Mouse (Mus musculus) embryonic facial prominence, embryonic 14.5 days (tissue): ENCODE results near the gene Ldhc. TPM values are rescaled to one million over a fixed set of nuclear protein-coding genes. Genes with fewer than 3 reads are reported as not detected.

ENCODE experiments used
- ATAC-seq: fragments of 200-750 bp; cut with Nextera tagmentation; 2 replicates; pipeline ENCODE4 v1.8.0; 2017; ENCODE audit warnings: low read depth, moderate number of reproducible peaks, moderate TSS enrichment
- DNase-seq: peaks from one replicate; pipeline ENCODE4 v3.0.0-alpha.2; 2015; ENCODE audit warnings: low spot score
- H3K27ac ChIP-seq: fragments of 300-500 bp; sonication (generic); replicated peaks from 2 replicates; pipeline ENCODE4 v1.5.1; 2014; ENCODE audit warnings: low read depth, mild to moderate bottlenecking, low read length, moderate library complexity
- H3K27me3 ChIP-seq: fragments of 300-500 bp; sonication (generic); replicated peaks from 2 replicates; pipeline ENCODE4 v1.6.1; 2014; ENCODE audit warnings: low read length; ENCODE audit not compliant: control insufficient read depth, insufficient read depth
- H3K36me3 ChIP-seq: fragments of 300-500 bp; sonication (generic); 2 replicates; pipeline ENCODE4 v1.6.1; 2014; ENCODE audit warnings: low read length, mixed read lengths; ENCODE audit not compliant: control insufficient read depth, insufficient read depth
- H3K4me1 ChIP-seq: fragments of 300-500 bp; sonication (generic); 2 replicates; pipeline ENCODE4 v1.6.1; 2014; ENCODE audit warnings: antibody characterized with exemption, low read length; ENCODE audit not compliant: control insufficient read depth, insufficient read depth
- H3K4me2 ChIP-seq: fragments of 300-500 bp; sonication (generic); 2 replicates; pipeline ENCODE4 v1.6.1; 2014; ENCODE audit warnings: low read depth, mild to moderate bottlenecking, low read length, moderate library complexity, mixed read lengths
- H3K4me3 ChIP-seq: fragments of 300-500 bp; sonication (generic); 2 replicates; pipeline ENCODE4 v1.5.1; 2014; ENCODE audit warnings: low read depth, mild to moderate bottlenecking, low read length
- H3K9ac ChIP-seq: fragments of 300-500 bp; sonication (generic); 2 replicates; pipeline ENCODE4 v1.6.1; 2014; ENCODE audit warnings: low read depth, mild to moderate bottlenecking, low read length, moderate library complexity, mixed read lengths
- H3K9me3 ChIP-seq: fragments of 300-500 bp; sonication (generic); 2 replicates; pipeline ENCODE4 v1.6.1; 2016; ENCODE audit warnings: low read length; ENCODE audit not compliant: control insufficient read depth
- WGBS: fragments of 180-500 bp; shearing (Covaris S2); extraction: QIAGEN DNeasy Blood & Tissue Kit; methylation state at CpG from one replicate; pipeline ENCODE4 v1.1.7; 2014; 5-methylcytosine and 5-hydroxymethylcytosine counted together
- polyA plus RNA-seq: library from polyadenylated mRNA; unstranded; fragments of >200 nt; fragmentation: Nextera tagmentation; extraction: Ambion mirVana; gene quantifications from 2 replicates; pipeline ENCODE4 v1.2.1, GENCODE M21; 2014

Ldhc gene
- polyA plus RNA-seq, 1 experiment from 2014 or later = 0.26 TPM

DNA sequence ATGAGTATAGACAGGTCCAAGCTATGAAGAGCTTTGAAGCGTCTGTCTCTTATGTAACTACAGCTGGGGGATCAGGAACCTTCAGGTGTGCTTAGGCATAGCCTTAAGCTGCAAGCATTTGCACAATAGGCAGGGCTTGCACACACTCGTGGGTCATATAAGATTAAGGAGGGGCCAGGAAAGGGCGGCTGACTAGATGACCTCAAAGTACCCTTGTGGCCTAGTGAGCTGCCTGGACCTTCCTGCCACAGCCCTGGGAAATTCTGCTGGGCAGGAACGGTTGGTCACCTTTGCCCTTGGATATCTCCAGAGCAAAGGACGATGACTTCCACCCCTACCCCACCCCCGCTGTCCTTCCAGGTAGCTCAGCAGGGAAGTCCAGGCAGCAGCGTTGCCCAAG is 21.6 kb upstream of the Ldhc start:
- Histone ChIP-seq H3K36me3 (no peaks in the 10 kb centered on the region), H3K27me3 (no peaks in the 10 kb centered on the region), H3K4me3 (no peak overlapping the region), H3K9me3 (no peaks in the 10 kb centered on the region), H3K9ac (no peak overlapping the region), H3K27ac (peak overlapping the region; percentile 90), H3K4me2 (peak overlapping the region; percentile 45), H3K4me1 (peaks cover 24% of the 10 kb centered on the region)
- DNase-seq = no peak
- WGBS = 37% methylated on average over 7 of the region's 7 CpGs
- ATAC-seq = peak; percentile 6; the same call in 1 of the 2 replicates

DNA sequence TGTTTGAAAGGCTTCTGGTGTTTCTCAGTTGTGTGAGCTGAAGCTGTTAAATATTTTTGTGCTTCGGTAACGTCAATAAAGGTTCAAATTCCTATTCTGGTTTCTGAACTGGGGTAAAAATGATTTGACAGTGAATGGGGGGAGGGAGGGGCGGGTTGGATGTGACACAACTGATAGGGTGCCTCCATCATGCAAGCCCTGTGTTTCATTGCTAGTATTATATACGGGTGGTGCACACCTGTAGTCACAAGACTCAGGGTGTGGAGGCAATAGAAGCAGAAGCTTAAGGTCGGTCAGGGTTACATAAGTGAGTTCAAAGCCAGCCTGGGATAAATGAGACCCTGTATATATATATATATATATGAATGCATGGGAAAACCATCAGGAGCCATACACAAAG is 21.1 kb upstream of the Ldhc start:
- DNase-seq = no peak
- H3K4me3 ChIP-seq = no peak overlapping the region
- WGBS = 59% methylated on average over 5 of the region's 5 CpGs
- H3K4me1 ChIP-seq = peaks cover 28% of the 10 kb centered on the region
- no peak overlapping the region for H3K4me2 ChIP-seq
- H3K36me3 ChIP-seq = no peaks in the 10 kb centered on the region
- H3K9ac ChIP-seq = no peak overlapping the region
- peak overlapping the region; percentile 90; the same call in 1 of the 2 replicates for H3K27ac ChIP-seq
- no peak for ATAC-seq
- H3K9me3 ChIP-seq = no peaks in the 10 kb centered on the region
- no peaks in the 10 kb centered on the region for H3K27me3 ChIP-seq

DNA sequence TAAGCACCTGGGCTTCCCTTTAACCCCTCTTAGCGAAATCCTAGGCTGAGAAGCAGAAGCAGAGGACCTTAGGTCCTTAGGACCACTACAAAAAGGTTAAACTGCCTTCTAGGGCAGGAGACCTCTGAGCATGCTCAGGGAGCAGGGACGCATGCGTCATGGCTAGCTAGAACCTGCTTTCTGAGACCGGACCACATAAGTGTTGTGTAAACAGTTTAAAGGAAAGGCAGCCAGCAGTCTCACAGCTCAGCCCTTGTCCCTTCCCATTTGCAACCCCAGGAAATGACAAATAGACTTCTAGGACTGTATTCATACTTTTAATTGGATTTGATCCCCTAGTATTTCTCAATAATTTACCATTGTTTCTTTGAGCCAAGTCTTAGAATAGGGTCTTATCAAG is 20.7 kb upstream of the Ldhc start:
- Histone ChIP-seq H3K4me1 (peaks cover 32% of the 10 kb centered on the region), H3K9ac (no peak overlapping the region), H3K9me3 (no peaks in the 10 kb centered on the region), H3K36me3 (no peaks in the 10 kb centered on the region), H3K4me3 (no peak overlapping the region), H3K27me3 (no peaks in the 10 kb centered on the region), H3K27ac (no peak overlapping the region), H3K4me2 (no peak overlapping the region)
- DNase-seq (no peak), ATAC-seq (no peak)
- WGBS = 46% methylated on average over 4 of the region's 4 CpGs

DNA sequence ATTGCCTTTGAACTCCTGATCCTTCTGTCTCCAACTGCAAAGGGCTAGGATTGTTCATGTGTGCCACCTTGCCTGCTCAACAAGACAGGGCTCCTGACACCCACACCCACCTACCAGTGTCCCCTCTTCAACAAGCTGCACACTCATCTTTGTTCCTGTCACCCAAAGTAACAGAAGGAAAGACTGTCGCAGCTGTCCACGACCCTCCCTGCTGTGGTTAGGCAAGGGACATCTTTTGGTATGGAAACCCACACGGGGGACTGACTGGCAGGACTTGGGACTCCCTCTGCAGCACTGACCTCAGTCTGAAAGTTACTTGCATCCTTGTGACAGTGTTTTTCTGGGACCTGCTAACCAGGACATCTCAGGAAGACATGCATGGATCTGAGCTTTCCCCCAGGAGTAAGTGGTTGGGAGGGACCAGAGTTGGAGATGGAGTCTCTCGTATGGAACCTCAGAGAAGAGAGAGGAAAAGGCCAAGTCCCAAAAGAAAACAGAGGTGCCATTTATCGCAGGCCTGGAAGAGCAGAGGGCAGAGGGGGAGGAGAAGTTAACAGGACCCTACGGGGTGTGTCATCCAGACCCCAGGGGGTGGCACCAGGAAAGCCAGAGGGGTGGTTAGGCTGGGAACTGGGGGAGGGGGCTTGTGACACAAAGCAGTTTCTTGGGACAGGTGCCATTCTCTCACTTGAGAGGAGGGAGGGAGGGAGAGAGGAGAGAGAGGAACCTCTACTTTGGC is 20.0 kb upstream of the Ldhc start, which contains the start of gene Ldha:
TSS of gene Ldha (plus strand) at position 689 of the 739 bp plus-strand sequence.
- no peak for DNase-seq
- Histone ChIP-seq H3K27ac (no peak within 1 kb of the TSS), H3K4me1 (peaks cover 32% of the 10 kb centered on the region), H3K4me3 (no peak within 1 kb of the TSS), H3K9me3 (no peaks in the 10 kb centered on the region), H3K27me3 (no peaks in the 10 kb centered on the region), H3K36me3 (no peaks in the 10 kb centered on the region), H3K4me2 (no peak within 1 kb of the TSS), H3K9ac (no peak within 1 kb of the TSS)
- ATAC-seq = no peak
- WGBS = 28% methylated on average over 6 of the region's 6 CpGs

DNA sequence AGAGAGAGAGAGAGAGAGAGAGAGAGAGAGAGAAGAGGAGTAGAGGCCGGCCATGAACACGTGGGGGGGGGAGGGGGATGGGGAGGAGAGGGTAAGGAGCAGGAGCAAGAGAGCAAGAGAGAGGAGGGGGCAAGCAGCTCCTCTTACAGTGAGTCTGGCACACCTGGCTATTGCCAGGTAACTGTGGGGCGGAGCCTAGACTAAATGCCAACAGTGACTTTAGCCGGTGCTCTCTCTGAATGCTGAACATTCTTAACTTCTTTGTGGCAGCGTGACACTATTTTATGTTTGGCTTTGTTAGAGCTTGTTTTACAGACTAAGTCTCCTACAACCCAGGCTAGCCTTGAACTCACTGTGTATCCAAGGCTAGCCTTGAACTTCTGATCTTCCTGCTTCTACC is 18.7 kb upstream of the Ldhc start:
- no peak for ATAC-seq
- H3K4me3 ChIP-seq = no peak overlapping the region
- DNase-seq = no peak
- H3K9ac ChIP-seq = no peak overlapping the region
- H3K4me1 ChIP-seq = peaks cover 32% of the 10 kb centered on the region
- H3K4me2 ChIP-seq = no peak overlapping the region
- H3K27me3 ChIP-seq = no peaks in the 10 kb centered on the region
- H3K27ac ChIP-seq = no peak overlapping the region
- peaks cover under 1% of the 10 kb centered on the region; the same call in 1 of the 2 replicates for H3K36me3 ChIP-seq
- 18% methylated on average over 5 of the region's 5 CpGs for WGBS
- no peaks in the 10 kb centered on the region for H3K9me3 ChIP-seq

DNA sequence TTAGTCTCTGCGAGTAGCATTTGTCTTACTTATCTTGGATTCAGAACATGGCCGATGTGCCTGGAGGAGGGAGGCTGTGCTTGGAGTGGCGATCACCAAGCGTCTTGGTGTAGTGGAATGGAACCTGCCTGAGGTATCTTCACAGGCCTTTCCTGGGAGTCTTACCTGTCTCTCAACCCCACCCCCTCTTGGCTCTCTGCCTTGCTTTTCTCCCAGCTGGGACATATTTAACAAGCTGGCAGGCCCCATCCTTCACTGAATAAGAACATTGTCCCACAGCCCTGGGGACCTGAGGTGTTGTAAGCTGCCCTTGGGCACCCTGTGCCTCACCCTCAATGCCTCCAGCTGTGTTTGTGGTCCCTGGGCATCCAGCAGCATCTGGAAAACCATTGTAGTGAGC is 17.4 kb upstream of the Ldhc start:
- no peak overlapping the region for H3K27ac ChIP-seq
- H3K4me2 ChIP-seq = no peak overlapping the region
- no peak overlapping the region for H3K9ac ChIP-seq
- peaks cover 22% of the 10 kb centered on the region for H3K4me1 ChIP-seq
- H3K36me3 ChIP-seq = peaks cover 13% of the 10 kb centered on the region
- H3K9me3 ChIP-seq = no peaks in the 10 kb centered on the region
- no peak overlapping the region for H3K4me3 ChIP-seq
- 85% methylated on average over 4 of the region's 4 CpGs for WGBS
- no peaks in the 10 kb centered on the region for H3K27me3 ChIP-seq
- no peak for ATAC-seq
- no peak for DNase-seq

DNA sequence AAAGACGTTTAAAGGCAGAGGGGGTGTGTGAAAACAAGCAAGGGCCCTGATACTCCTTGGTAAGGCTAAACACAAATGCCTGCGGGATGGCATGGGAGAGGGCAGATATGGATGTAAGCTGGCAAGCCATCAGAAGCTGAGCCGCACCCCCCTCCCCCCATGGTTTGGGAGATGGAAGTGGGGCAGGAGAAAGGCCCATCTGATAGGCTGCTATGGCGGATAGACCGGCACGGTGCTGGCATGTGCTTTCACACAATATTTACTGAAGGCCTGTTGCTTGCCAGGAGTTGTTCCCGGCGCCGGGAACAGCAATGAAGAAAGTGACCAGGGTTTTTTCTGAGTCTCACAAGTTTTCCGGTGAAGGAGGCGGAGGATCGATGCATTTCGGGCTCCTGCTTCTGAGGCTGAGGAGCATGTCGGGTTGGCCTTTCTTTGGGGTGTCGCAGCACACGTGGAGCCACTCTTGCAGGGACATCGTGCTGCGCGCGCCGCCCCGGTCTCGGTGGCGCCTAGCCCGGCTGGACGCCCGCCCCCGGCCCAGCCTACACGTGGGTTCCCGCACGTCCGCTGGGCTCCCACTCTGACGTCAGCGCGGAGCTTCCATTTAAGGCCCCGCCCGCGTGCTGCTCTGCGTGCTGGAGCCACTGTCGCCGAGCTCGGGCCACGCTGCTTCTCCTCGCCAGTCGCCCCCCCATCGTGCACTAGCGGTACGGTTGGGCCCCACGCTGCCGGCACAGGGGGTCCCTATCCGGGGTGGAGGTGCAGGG is 15.6 kb upstream of the Ldhc start:
- H3K27ac ChIP-seq = peak overlapping the region; percentile 98
- no peaks in the 10 kb centered on the region for H3K9me3 ChIP-seq
- H3K4me1 ChIP-seq = peaks cover 7% of the 10 kb centered on the region
- peak; percentile 97 for DNase-seq
- H3K9ac ChIP-seq = peak overlapping the region; percentile 97
- peak overlapping the region; percentile 87 for H3K4me3 ChIP-seq
- H3K27me3 ChIP-seq = no peaks in the 10 kb centered on the region
- WGBS = under 1% methylated on average over 41 of the region's 51 CpGs
- H3K36me3 ChIP-seq = peaks cover 31% of the 10 kb centered on the region
- H3K4me2 ChIP-seq = peak overlapping the region; percentile 86
- peak; percentile 92 for ATAC-seq

DNA sequence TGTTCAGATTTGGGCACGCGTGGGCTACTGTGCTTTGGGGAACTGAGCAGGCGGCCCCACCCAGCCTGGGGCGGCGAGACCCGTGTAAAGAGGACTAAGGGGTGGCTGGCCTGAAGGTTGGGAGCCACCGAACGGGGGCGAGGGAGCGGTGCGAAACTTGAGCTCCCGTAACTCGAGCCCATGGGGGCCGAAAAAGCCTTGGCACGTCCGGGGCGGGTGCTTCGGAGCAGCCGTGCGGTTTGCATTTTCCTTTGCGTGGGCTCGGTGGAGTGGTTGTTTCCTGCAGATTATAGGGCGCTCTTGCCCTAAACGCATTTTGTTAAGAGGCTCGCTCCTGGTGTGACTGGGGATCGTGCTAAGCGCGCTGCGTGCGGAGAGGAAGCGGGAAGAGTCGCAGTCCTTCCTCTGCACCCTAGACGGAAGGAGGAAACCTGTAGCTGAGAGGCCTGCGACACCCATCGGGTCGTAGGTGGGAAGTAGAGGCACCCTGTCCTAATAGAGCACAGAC is 15.0 kb upstream of the Ldhc start:
- peak overlapping the region; percentile 97 for H3K9ac ChIP-seq
- ATAC-seq (no peak; the same call in 1 of the 2 replicates), DNase-seq (peak; percentile 78)
- under 1% methylated on average over 32 of the region's 36 CpGs for WGBS
- H3K4me3 ChIP-seq = peak overlapping the region; percentile 87
- H3K4me1 ChIP-seq = peaks cover 7% of the 10 kb centered on the region
- no peaks in the 10 kb centered on the region for H3K27me3 ChIP-seq
- peak overlapping the region; percentile 86 for H3K4me2 ChIP-seq
- no peaks in the 10 kb centered on the region for H3K9me3 ChIP-seq
- H3K36me3 ChIP-seq = peaks cover 37% of the 10 kb centered on the region
- peak overlapping the region; percentile 98 for H3K27ac ChIP-seq
